Mouse (Mus musculus) embryonic fibroblast, embryonic 13.5 days (primary cell): ENCODE measurements around the gene Tnr.

Experiments used
- CTCF ChIP-seq: IDR thresholded peaks from 2 replicates; pipeline ENCODE4 v1.5.1; 2011; ENCODE audit warnings: mild to moderate bottlenecking, control low read depth, low read length, moderate library complexity, borderline replicate concordance; ENCODE audit not compliant: insufficient read depth
- POLR2A ChIP-seq: IDR thresholded peaks from 2 replicates; pipeline ENCODE4 v1.6.1; 2011; ENCODE audit warnings: low read depth, mild to moderate bottlenecking, control low read depth, low read length, moderate library complexity

DNA sequence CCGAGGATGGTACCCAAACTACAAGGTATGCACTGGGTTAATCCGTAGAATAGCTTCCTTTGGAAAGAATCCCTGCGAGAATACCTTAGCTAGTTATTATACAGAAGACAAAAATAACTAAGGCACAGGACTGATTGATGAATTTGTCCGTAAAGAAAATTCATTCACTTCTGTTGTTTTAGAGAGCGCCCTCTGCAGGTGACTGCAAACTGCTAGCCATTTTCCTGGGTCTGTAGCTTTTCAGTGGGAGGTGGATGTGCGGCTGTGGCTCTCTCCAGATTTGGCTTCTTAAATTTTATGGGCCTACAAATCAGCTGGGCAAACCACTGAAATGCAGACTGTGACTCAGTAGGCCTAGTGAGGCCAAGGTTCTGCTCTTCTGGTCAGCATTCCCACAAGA, 42.5 kb downstream of the Tnr start:
- no peak for TF ChIP-seq CTCF
- no peak for TF ChIP-seq POLR2A
